Mouse (Mus musculus): ENCODE data around the gene Cdc34. TPM values are rescaled to one million over a fixed set of nuclear protein-coding genes. Genes with fewer than 3 reads are reported as not detected.

Gene Cdc34
- polyA plus RNA-seq, 1 experiment, result 299 TPM

DNA sequence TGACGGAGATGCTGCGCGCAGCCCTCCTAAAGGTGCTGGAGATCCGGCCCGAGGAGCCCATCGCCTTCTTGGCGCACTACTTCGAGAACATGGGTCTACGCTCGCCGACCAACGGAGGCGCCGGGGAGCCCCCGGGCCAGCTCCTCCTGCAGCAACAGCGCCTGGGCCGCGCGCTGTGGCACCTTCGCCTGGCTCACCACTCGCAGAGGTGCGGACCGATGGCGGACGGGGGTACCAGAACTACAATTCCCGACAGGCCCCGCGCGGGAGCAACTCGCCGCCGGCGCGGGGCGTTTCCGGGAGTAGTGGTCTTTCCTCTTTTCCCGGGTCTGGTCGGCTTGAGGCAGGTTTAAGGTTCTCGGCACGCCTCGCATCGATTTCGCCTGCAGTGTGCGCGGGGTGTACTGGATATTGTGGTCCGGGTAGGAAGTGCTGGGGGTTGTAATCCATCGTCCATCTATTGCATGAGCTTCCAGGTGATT, 12.4 kb upstream of the Cdc34 start:
- TF ChIP-seq CTCF (IDR thresholded peaks at IDR 0.05; ENCODE audit: low read depth, low read length) (no peak), POLR2A (IDR thresholded peaks at IDR 0.05; ENCODE audit: insufficient read depth, low read length) (peak; percentile 85)
- Histone ChIP-seq H3K9me3 (replicated peaks; ENCODE audit: control insufficient read depth, insufficient read depth, low read length, poor library complexity, severe bottlenecking) (no peaks in the 10 kb centered on the region), H3K4me3 (ENCODE audit: low read depth, low read length) (peak overlapping the region; percentile 96), H3K4me1 (ENCODE audit: control insufficient read depth, insufficient read depth, low read length) (peaks cover 6% of the 10 kb centered on the region), H3K9ac (ENCODE audit: low read depth, poor library complexity, severe bottlenecking) (peak overlapping the region; percentile 90), H3K36me3 (ENCODE audit: control insufficient read depth, insufficient read depth, low read length, poor library complexity, severe bottlenecking) (no peaks in the 10 kb centered on the region), H3K27me3 (ENCODE audit: control insufficient read depth, insufficient read depth, low read length, poor library complexity, severe bottlenecking) (no peaks in the 10 kb centered on the region), H3K27ac (ENCODE audit: insufficient read depth, low read length) (peak overlapping the region; percentile 68)

DNA sequence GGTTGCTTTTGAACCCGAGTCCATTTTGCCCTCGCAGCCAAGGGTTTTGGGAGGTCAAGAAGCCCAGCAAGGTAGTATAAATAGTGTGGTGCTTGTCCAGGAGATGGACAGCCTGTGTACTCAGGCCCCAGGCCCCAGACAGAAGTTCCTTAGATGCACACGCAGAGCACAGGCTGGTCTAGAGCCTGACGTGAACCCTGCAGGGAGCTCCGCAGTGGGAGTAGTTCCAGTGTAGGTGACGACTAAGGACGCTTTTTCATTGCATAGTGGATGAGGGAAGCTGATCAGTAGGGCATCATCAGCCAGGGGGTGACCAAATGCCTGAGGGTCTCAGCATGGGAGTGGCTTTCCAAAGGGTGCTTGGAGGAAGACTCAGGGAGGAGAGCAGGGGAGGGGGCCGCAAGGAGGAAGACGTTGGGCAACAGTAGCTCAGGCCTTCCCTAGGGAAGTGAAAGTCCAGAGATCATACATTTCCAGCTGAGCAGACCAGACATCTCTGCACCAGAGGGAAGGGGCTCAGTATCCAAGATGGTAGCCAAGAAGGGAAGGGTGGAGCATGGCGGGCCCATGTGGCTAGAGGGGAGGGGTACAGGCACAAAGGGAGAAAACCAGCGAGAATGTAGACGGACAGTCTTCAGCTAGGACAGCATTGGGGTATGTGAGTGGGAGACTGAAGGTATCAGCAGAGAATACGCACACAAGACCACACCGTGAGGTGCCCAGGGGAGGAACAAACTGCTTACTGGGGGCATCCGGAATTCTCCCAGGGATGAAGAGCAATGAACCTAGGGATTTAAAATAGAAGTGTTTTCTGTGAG, 11.7 kb upstream of the Cdc34 start:
- TF ChIP-seq POLR2A (IDR thresholded peaks at IDR 0.05; ENCODE audit: insufficient read depth, low read length) (peak; percentile 51), EP300 (IDR thresholded peaks at IDR 0.05; ENCODE audit: insufficient read depth, low read depth, low read length) (no peak)
- peak overlapping the region; percentile 68 for H3K27ac ChIP-seq (ENCODE audit: insufficient read depth, low read length)
- H3K4me1 ChIP-seq (ENCODE audit: control insufficient read depth, insufficient read depth, low read length), result peaks cover 6% of the 10 kb centered on the region
- H3K36me3 ChIP-seq (ENCODE audit: control insufficient read depth, insufficient read depth, low read length, poor library complexity, severe bottlenecking), result no peaks in the 10 kb centered on the region
- H3K27me3 ChIP-seq (ENCODE audit: control insufficient read depth, insufficient read depth, low read length, poor library complexity, severe bottlenecking), result no peaks in the 10 kb centered on the region
- peak overlapping the region; percentile 96 for H3K4me3 ChIP-seq (ENCODE audit: low read depth, low read length)
- no peaks in the 10 kb centered on the region for H3K9me3 ChIP-seq (replicated peaks; ENCODE audit: control insufficient read depth, insufficient read depth, low read length, poor library complexity, severe bottlenecking)
- H3K9ac ChIP-seq (ENCODE audit: low read depth, poor library complexity, severe bottlenecking), result peak overlapping the region; percentile 90

DNA sequence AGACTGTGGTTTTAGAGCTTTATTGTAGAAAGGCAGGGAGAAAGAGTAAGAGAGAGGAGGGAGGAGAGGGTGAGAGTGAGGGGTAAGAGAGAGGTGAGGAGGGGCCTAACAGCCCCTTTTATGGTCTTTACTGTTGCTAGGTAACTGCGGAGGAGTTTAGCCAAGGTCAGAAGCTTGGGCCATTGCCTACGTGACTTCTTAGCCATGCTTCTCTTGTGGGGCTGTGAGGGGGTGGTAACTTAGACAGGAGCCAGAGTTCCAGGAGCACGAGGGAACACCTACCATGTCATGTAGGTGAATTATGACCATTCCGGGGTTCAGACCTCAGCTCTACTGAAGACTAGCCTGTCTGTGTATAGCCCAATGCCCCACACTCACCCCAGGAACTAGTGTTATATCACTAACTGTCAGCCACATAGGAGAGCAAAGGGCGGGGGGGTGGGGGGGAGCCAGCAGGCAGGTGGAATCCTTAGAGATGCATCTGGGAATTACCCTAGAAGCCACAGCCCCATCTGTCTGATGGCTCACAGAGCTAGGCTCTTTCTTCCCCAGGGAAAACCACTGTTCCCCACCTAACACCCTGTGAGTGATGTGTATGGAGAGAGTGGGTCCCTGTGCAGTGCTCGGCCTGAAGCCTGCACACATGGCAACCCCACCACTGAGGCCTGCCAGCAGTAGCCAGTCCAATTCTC, 10.5 kb upstream of the Cdc34 start:
- H3K9me3 ChIP-seq (replicated peaks; ENCODE audit: control insufficient read depth, insufficient read depth, low read length, poor library complexity, severe bottlenecking), result no peaks in the 10 kb centered on the region
- peak overlapping the region; percentile 68 for H3K27ac ChIP-seq (ENCODE audit: insufficient read depth, low read length)
- TF ChIP-seq POLR2A (IDR thresholded peaks at IDR 0.05; ENCODE audit: insufficient read depth, low read length) (peak; percentile 33), CTCF (IDR thresholded peaks at IDR 0.05; ENCODE audit: low read depth, low read length) (no peak), EP300 (IDR thresholded peaks at IDR 0.05; ENCODE audit: insufficient read depth, low read depth, low read length) (peak; percentile 67)
- H3K4me3 ChIP-seq (ENCODE audit: low read depth, low read length), result peak overlapping the region; percentile 96
- H3K36me3 ChIP-seq (ENCODE audit: control insufficient read depth, insufficient read depth, low read length, poor library complexity, severe bottlenecking), result no peaks in the 10 kb centered on the region
- H3K4me1 ChIP-seq (ENCODE audit: control insufficient read depth, insufficient read depth, low read length), result peaks cover 8% of the 10 kb centered on the region
- H3K27me3 ChIP-seq (ENCODE audit: control insufficient read depth, insufficient read depth, low read length, poor library complexity, severe bottlenecking), result no peaks in the 10 kb centered on the region
- peak overlapping the region; percentile 90 for H3K9ac ChIP-seq (ENCODE audit: low read depth, poor library complexity, severe bottlenecking)

DNA sequence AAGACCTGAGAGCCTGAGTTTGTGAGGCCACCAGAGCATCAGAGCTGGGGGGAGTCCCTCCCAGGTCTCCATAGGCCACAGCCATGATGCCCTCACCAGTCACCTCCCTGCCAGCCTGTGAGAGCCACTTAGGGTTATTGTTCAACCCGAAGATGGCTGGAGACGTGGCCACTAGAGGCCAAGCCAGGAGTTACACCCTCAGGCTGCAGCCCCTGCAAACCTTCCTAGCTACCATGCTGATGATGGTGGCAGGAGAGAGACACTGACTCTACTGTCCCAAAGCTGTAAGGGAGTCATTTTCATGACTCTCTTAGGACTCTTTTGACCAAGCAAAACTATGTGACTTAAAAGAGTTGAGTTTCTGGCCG, 9.9 kb upstream of the Cdc34 start:
- no peaks in the 10 kb centered on the region for H3K9me3 ChIP-seq (replicated peaks; ENCODE audit: control insufficient read depth, insufficient read depth, low read length, poor library complexity, severe bottlenecking)
- peak overlapping the region; percentile 38 for H3K27ac ChIP-seq (ENCODE audit: insufficient read depth, low read length)

DNA sequence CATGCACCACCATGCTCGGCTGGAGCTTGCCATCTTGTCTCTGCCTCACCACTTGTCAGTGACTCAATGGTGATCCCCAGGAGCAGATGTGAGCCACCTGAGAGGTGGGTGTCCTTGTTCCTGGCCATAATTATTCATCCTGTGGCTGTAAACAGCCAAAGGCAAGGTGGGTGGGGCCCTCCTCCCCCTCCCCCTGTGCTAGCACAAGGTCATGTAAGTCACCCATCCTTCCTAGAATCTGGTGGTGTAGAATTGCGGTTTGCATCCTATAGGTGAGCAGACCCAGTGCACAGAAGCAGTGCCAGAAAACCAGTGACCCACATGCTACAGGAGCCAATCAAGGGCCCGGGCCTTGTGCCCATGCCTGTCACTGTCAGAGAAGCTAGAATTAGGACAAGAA, 8.9 kb upstream of the Cdc34 start:
- TF ChIP-seq EP300 (IDR thresholded peaks at IDR 0.05; ENCODE audit: insufficient read depth, low read depth, low read length) (peak; percentile 99), POLR2A (IDR thresholded peaks at IDR 0.05; ENCODE audit: insufficient read depth, low read length) (no peak), CTCF (IDR thresholded peaks at IDR 0.05; ENCODE audit: low read depth, low read length) (no peak)
- Histone ChIP-seq H3K36me3 (ENCODE audit: control insufficient read depth, insufficient read depth, low read length, poor library complexity, severe bottlenecking) (no peaks in the 10 kb centered on the region), H3K4me1 (ENCODE audit: control insufficient read depth, insufficient read depth, low read length) (peaks cover 9% of the 10 kb centered on the region), H3K27ac (ENCODE audit: insufficient read depth, low read length) (peak overlapping the region; percentile 41), H3K27me3 (ENCODE audit: control insufficient read depth, insufficient read depth, low read length, poor library complexity, severe bottlenecking) (no peaks in the 10 kb centered on the region), H3K9me3 (replicated peaks; ENCODE audit: control insufficient read depth, insufficient read depth, low read length, poor library complexity, severe bottlenecking) (no peaks in the 10 kb centered on the region), H3K4me3 (ENCODE audit: low read depth, low read length) (no peak overlapping the region), H3K9ac (ENCODE audit: low read depth, poor library complexity, severe bottlenecking) (no peak overlapping the region)

More for the DNA sequence above, 9.9 kb upstream of the Cdc34 start:
- Histone ChIP-seq H3K9ac (ENCODE audit: low read depth, poor library complexity, severe bottlenecking) (no peak overlapping the region), H3K4me1 (ENCODE audit: control insufficient read depth, insufficient read depth, low read length) (peaks cover 9% of the 10 kb centered on the region), H3K27me3 (ENCODE audit: control insufficient read depth, insufficient read depth, low read length, poor library complexity, severe bottlenecking) (no peaks in the 10 kb centered on the region), H3K36me3 (ENCODE audit: control insufficient read depth, insufficient read depth, low read length, poor library complexity, severe bottlenecking) (no peaks in the 10 kb centered on the region), H3K4me3 (ENCODE audit: low read depth, low read length) (peak overlapping the region; percentile 16)
- TF ChIP-seq CTCF (IDR thresholded peaks at IDR 0.05; ENCODE audit: low read depth, low read length) (no peak), POLR2A (IDR thresholded peaks at IDR 0.05; ENCODE audit: insufficient read depth, low read length) (no peak), EP300 (IDR thresholded peaks at IDR 0.05; ENCODE audit: insufficient read depth, low read depth, low read length) (no peak)

Data from ES-Bruce4 (cell line).